ENCODE assay signal across 8 mouse cellular contexts in the genomic region with DNA sequence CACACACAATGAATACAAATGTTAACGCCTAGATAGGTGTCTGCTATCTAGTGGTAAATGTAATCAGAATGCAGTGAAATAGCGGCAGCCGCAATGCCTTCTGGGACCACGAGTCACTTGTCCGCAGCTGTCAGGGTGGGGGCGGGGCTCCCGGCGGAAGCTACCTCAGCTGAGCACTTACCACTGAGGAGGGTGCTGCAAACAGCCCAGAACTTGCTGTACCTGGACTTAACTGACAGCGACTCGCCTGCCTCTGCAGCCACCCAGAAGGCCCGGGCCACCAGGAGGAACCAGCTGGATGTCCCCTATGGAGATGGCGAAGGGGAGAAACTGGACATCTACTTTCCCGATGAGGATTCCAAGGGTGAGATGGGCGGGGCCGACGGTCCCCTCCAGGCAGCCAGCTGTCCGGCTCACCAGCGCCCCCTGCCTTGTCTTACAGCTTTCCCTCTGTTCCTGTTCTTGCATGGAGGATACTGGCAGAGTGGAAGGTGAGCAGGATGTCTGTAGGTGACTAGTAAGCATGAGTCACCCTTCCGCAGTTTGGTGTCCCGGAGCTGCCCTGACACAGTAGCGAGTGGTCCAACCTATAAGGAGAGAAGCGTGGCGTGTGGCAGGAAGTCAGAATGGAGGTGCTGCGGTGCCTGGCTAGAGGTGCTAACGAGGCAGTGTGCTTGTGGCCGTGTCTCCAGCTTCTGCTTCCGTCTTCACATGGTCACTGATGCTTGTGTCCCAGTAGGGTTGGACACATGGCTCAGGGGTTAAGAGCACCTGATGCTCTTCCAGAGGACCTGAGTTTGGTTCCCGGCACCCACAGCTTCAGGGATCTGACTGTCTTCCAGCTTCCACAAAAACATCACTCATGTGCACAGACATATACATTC. TPM values are rescaled to one million over a fixed set of nuclear protein-coding genes. Genes with fewer than 3 reads are reported as not detected.
DNase-seq lines count a peak whose midpoint lies in the region; ATAC-seq and TF ChIP-seq lines count a peak whose summit lies in the region.

No protein-coding gene starts in this region.

- TF ChIP-seq RAD21 in MEL (IDR thresholded peaks at IDR 0.05; ENCODE audit: low read depth, low read length): peak; percentile 37

- peak; percentile 18 to 60; a peak in 2 of 4 replicates for TF ChIP-seq EP300 in MEL (IDR thresholded peaks at IDR 0.05; ENCODE audit: low read depth in 1 of 2, low read length in 2 of 2)

- H3K9me3 ChIP-seq in MEL (replicated peaks; ENCODE audit: insufficient read depth, low read length): no peaks in the 10 kb centered on the region
- H3K9me3 ChIP-seq in forebrain, embryonic 14.5 days (replicated peaks; ENCODE audit: control insufficient read depth, low read length): no peaks in the 10 kb centered on the region

- peak overlapping the region; percentile 65 for H3K9ac ChIP-seq in MEL (ENCODE audit: control insufficient read depth, low read depth, low read length, poor library complexity, severe bottlenecking)
- no peak overlapping the region for H3K9ac ChIP-seq in forebrain, embryonic 14.5 days (ENCODE audit: low read length)

- TF ChIP-seq POLR2A in MEL (IDR thresholded peaks at IDR 0.05; ENCODE audit: control insufficient read depth in 1 of 2, insufficient read depth in 1 of 2, low read depth in 1 of 2, low read length in 2 of 2, poor library complexity in 1 of 2): peak; percentile 44 to 55; a peak in 2 of 4 replicates

- H3K79me2 ChIP-seq in MEL (ENCODE audit: control insufficient read depth, insufficient read depth, low read length, poor library complexity): no peaks in the 10 kb centered on the region

- H3K4me3 ChIP-seq in MEL (ENCODE audit: control insufficient read depth in 1 of 2, insufficient read depth in 1 of 2, low read depth in 2 of 2, low read length in 2 of 2): peak overlapping the region; percentile 48 to 66
- peak overlapping the region; percentile 21 for H3K4me3 ChIP-seq in forebrain, embryonic 14.5 days (ENCODE audit: low read depth, low read length)

- peak; percentile 73 for ATAC-seq in forebrain, embryonic 14.5 days

- peaks cover 0 to 37% of the 10 kb centered on the region in 2 experiments; a peak in 2 of 4 replicates for H3K36me3 ChIP-seq in MEL (ENCODE audit: control insufficient read depth in 1 of 2, insufficient read depth in 2 of 2, low read length in 2 of 2)
- no peaks in the 10 kb centered on the region for H3K36me3 ChIP-seq in forebrain, embryonic 14.5 days (ENCODE audit: control insufficient read depth, insufficient read depth, low read length)

- peaks cover 22 to 53% of the 10 kb centered on the region in 2 experiments for H3K4me1 ChIP-seq in MEL (ENCODE audit: control insufficient read depth in 1 of 2, insufficient read depth in 2 of 2, low read length in 2 of 2)
- peaks cover 17% of the 10 kb centered on the region; the same call in 1 of the 2 replicates for H3K4me1 ChIP-seq in forebrain, embryonic 14.5 days (ENCODE audit: control insufficient read depth, insufficient read depth, low read length)

- intact Hi-C loops in heart, postnatal 25 days (cut with DNase I): no loop called here

- peak; percentile 99 for DNase-seq in MEL (ENCODE audit: low read depth, low spot score)
- DNase-seq in c-Kit-positive CD71-positive TER-119-negative erythroid progenitor cells, embryonic 14.5 days (ENCODE audit: low read depth): peak; percentile 87
- peak; percentile 79 for DNase-seq in forebrain, embryonic 14.5 days (ENCODE audit: low spot score)
- peak; percentile 40 for DNase-seq in heart, postnatal 25 days (ENCODE audit: low spot score)
- DNase-seq in layer of hippocampus, adult 8-10 months (ENCODE audit: low spot score in 2 of 2): peak; percentile 45 to 73
- DNase-seq in lung, postnatal 10 days: peak; percentile 87
- peak; percentile 87 for DNase-seq in retina, embryonic 14.5 days (ENCODE audit: low spot score)
- peak; percentile 98 for DNase-seq in thymus, postnatal 4 days

- H3K27ac ChIP-seq in MEL (ENCODE audit: control insufficient read depth, low read depth, low read length): peak overlapping the region; percentile 67
- H3K27ac ChIP-seq in forebrain, embryonic 14.5 days (ENCODE audit: low read depth, low read length): no peak overlapping the region

- H3K27me3 ChIP-seq in MEL (ENCODE audit: control insufficient read depth in 1 of 2, insufficient read depth in 2 of 2, low read length in 2 of 2): no peaks in the 10 kb centered on the region
- H3K27me3 ChIP-seq in forebrain, embryonic 14.5 days (replicated peaks; ENCODE audit: control insufficient read depth, insufficient read depth, low read length): no peaks in the 10 kb centered on the region

- TF ChIP-seq CTCF in MEL (IDR thresholded peaks at IDR 0.05 in 2 of 3, conservative IDR thresholded peaks at IDR 0.05 in 1 of 3; ENCODE audit: control insufficient read depth in 1 of 3, insufficient read depth in 1 of 3, low read depth in 2 of 3, low read length in 3 of 3, poor library complexity in 1 of 3, severe bottlenecking in 1 of 3): peak; percentile 83 to 97 (median 94)

- peak overlapping the region; percentile 51 for H3K4me2 ChIP-seq in forebrain, embryonic 14.5 days (ENCODE audit: low read length)

- 19% methylated on average over 28 of the region's 28 CpGs for WGBS in forebrain, embryonic 14.5 days

TF ChIP-seq in MEL, 35 proteins besides CTCF, POLR2A, EP300 and RAD21 (continues in another document):
- TF ChIP-seq USF1 (IDR thresholded peaks at IDR 0.05; ENCODE audit: low read depth, low read length) (peak; percentile 28; the same call in 1 of the 2 replicates), ZC3H11A (IDR thresholded peaks at IDR 0.05; ENCODE audit: low read depth, low read length) (no peak), MEF2A (IDR thresholded peaks at IDR 0.05; ENCODE audit: extremely low read depth, insufficient replicate concordance, low read depth, low read length, poor library complexity, severe bottlenecking) (no peak), ETS1 (IDR thresholded peaks at IDR 0.05; ENCODE audit: low read depth, low read length) (peak; percentile 84), TAL1 (IDR thresholded peaks at IDR 0.05; ENCODE audit: low read length) (0 out of 2 replicates have a peak, but pooled peaks have one; percentile 5), MAX (IDR thresholded peaks at IDR 0.05; ENCODE audit: low read length) (peak; percentile 86), RCOR1 (IDR thresholded peaks at IDR 0.05; ENCODE audit: low read depth, low read length) (no peak; the same call in 1 of the 2 replicates), ZNF384 (IDR thresholded peaks at IDR 0.05; ENCODE audit: low read depth, low read length) (0 out of 2 replicates have a peak, but pooled peaks have one; percentile 32), POLR2AphosphoS5 (IDR thresholded peaks at IDR 0.05; ENCODE audit: borderline replicate concordance, low read depth, low read length) (0 out of 2 replicates have a peak, but pooled peaks have one; percentile 66), GABPA (IDR thresholded peaks at IDR 0.05; ENCODE audit: low read depth, low read length) (no peak), ZMIZ1 (IDR thresholded peaks at IDR 0.05; ENCODE audit: low read depth, low read length) (no peak), CHD1 (IDR thresholded peaks at IDR 0.05; ENCODE audit: low read depth, low read length) (0 out of 2 replicates have a peak, but pooled peaks have one; percentile 69), GATA1 (IDR thresholded peaks at IDR 0.05; ENCODE audit: low read depth, low read length) (peak; percentile 73), BHLHE40 (IDR thresholded peaks at IDR 0.05; ENCODE audit: borderline replicate concordance, low read depth, low read length) (no peak), TCF12 (IDR thresholded peaks at IDR 0.05; ENCODE audit: low read depth, low read length) (peak; percentile 42), SIN3A (IDR thresholded peaks at IDR 0.05; ENCODE audit: low read length) (peak; percentile 96)

RNA-seq across cellular contexts. Expression of gene Tk1, which starts 6.4 kb away (rescaled TPM):
- total RNA-seq in MEL (2012; rRNA removed): 171 and 172 TPM in 2 replicates
- polyA plus RNA-seq in MEL (2012; ENCODE audit: insufficient read depth in 1 of 2, insufficient read length in 2 of 2, low read depth in 1 of 2, low replicate concordance in 2 of 2, missing spikeins in 1 of 2): 100 to 1,000 TPM in 1 of 2 experiments, not detected in 1; 188 TPM
- polyA plus RNA-seq in forebrain, embryonic 14.5 days (2014; fragmentation: Nextera tagmentation; extraction: Ambion mirVana): 44.9 and 67.8 TPM in 2 replicates
- 1 to 10 TPM; 2.3 to 3.2 TPM for total RNA-seq in heart, postnatal 25 days (2021)
- 1 to 10 TPM in 1 of 4 experiments, under 1 TPM in 3; 0.54 to 1.3 (median 0.88) TPM for total RNA-seq in layer of hippocampus, adult 8-10 months (2022)

RNA-seq across cellular contexts. Expression of gene Afmid, which starts 6.6 kb away (rescaled TPM):
- total RNA-seq in MEL (2012; rRNA removed): 3.3 and 3.5 TPM in 2 replicates
- polyA plus RNA-seq in MEL (2012; ENCODE audit: insufficient read depth in 1 of 2, insufficient read length in 2 of 2, low read depth in 1 of 2, low replicate concordance in 2 of 2, missing spikeins in 1 of 2): 1 to 10 TPM in 1 of 2 experiments, not detected in 1; 3.8 TPM
- 4.4 and 5.7 TPM in 2 replicates for polyA plus RNA-seq in forebrain, embryonic 14.5 days (2014; fragmentation: Nextera tagmentation; extraction: Ambion mirVana)
- 1 to 10 TPM; 4.3 to 5.6 TPM for total RNA-seq in heart, postnatal 25 days (2021)
- total RNA-seq in layer of hippocampus, adult 8-10 months (2022): 1 to 10 TPM; 4.0 to 5.4 (median 4.2) TPM

RNA-seq across cellular contexts. Expression of gene Birc5, which starts 16.7 kb away (rescaled TPM):
- 242 and 244 TPM in 2 replicates for total RNA-seq in MEL (2012; rRNA removed)
- polyA plus RNA-seq in MEL (2012; ENCODE audit: insufficient read depth in 1 of 2, insufficient read length in 2 of 2, low read depth in 1 of 2, low replicate concordance in 2 of 2, missing spikeins in 1 of 2): 100 to 1,000 TPM in 1 of 2 experiments, not detected in 1; 214 TPM
- 106 and 145 TPM in 2 replicates for polyA plus RNA-seq in forebrain, embryonic 14.5 days (2014; fragmentation: Nextera tagmentation; extraction: Ambion mirVana)
- 1 to 10 TPM in 1 of 2 experiments, under 1 TPM in 1; 0.73 to 1.3 TPM for total RNA-seq in heart, postnatal 25 days (2021)
- 1 to 10 TPM in 2 of 4 experiments, under 1 TPM in 2; 0.12 to 1.6 (median 0.86) TPM for total RNA-seq in layer of hippocampus, adult 8-10 months (2022)

RNA-seq across cellular contexts. Expression of gene Gm20708, which starts 22.9 kb away (rescaled TPM):
- total RNA-seq in MEL (2012; rRNA removed): 0.46 and 0.85 TPM in 2 replicates
- polyA plus RNA-seq in MEL (2012; ENCODE audit: insufficient read depth in 1 of 2, insufficient read length in 2 of 2, low read depth in 1 of 2, low replicate concordance in 2 of 2, missing spikeins in 1 of 2): under 1 TPM in 1 of 2 experiments, not detected in 1; 0.70 TPM
- polyA plus RNA-seq in forebrain, embryonic 14.5 days (2014; fragmentation: Nextera tagmentation; extraction: Ambion mirVana): 0.41 and 1.3 TPM in 2 replicates
- 1 to 10 TPM in 1 of 2 experiments, under 1 TPM in 1; 0.36 to 1.2 TPM for total RNA-seq in heart, postnatal 25 days (2021)
- total RNA-seq in layer of hippocampus, adult 8-10 months (2022): 1 to 10 TPM in 3 of 4 experiments, not detected in 1; 1.7 to 2.2 (median 1.9) TPM

RNA-seq across cellular contexts. Expression of gene Syngr2, which starts 22.9 kb away (rescaled TPM):
- total RNA-seq in MEL (2012; rRNA removed): 160 and 189 TPM in 2 replicates
- polyA plus RNA-seq in MEL (2012; ENCODE audit: insufficient read depth in 1 of 2, insufficient read length in 2 of 2, low read depth in 1 of 2, low replicate concordance in 2 of 2, missing spikeins in 1 of 2): 100 to 1,000 TPM in 1 of 2 experiments, not detected in 1; 384 TPM
- 19.2 and 20.7 TPM in 2 replicates for polyA plus RNA-seq in forebrain, embryonic 14.5 days (2014; fragmentation: Nextera tagmentation; extraction: Ambion mirVana)
- total RNA-seq in heart, postnatal 25 days (2021): 100 to 1,000 TPM; 109 to 113 TPM
- total RNA-seq in layer of hippocampus, adult 8-10 months (2022): 10 to 100 TPM; 11.4 to 33.5 (median 24.5) TPM

Comparison
In these comparisons a context has a peak if more than half of its experiments do, and no peak if none do; other contexts are left out.
1. DNase-seq: peak in every context shown above with its lines; median percentile 99 in MEL; 98 in thymus, postnatal 4 days; 87 in c-Kit-positive CD71-positive TER-119-negative erythroid progenitor cells, embryonic 14.5 days; 87 in lung, postnatal 10 days; 87 in retina, embryonic 14.5 days; 79 in forebrain, embryonic 14.5 days; 59 in layer of hippocampus, adult 8-10 months; 40 in heart, postnatal 25 days.
2. RNA of gene Tk1, which starts 6.4 kb away (total RNA-seq): 171 to 172 TPM in MEL; 2.3 to 3.2 TPM in heart, postnatal 25 days and 0.54 to 1.3 TPM in layer of hippocampus, adult 8-10 months; every median in the first group is over 10 times any median in the second.
3. RNA of gene Birc5, which starts 16.7 kb away (total RNA-seq): 242 to 244 TPM in MEL; 0.12 to 1.6 TPM in layer of hippocampus, adult 8-10 months and 0.73 to 1.3 TPM in heart, postnatal 25 days; every median in the first group is over 10 times any median in the second.